ENCODE assay signal across 18 mouse cellular contexts in the genomic region with DNA sequence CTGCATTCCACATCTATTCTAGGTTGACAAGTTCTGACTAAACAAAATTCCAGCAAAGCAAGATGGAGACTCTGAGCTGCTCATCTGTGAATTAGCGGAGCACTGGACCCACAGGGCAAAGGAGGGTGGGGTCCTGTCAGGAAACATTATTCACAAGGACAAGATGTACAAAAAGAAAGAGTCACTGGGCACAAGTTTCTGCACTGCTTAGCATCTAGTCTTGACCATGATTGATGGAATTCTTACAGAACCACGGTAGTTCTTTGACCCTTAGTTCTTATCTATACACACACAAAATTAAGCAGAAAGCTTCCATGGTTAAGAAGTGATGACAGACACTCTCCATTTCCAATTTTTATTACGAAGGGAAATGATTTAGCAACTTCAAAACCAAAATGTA.
"Had no signal": no experiment of that assay in that cellular context is flagged by ENCODE, and none has a peak within 500 bp of the region (broad histone marks: within the 10 kb centered on the region; RNA-seq: fewer than 3 reads in every experiment).

No protein-coding gene starts in this region.

- H3K27me3 ChIP-seq: heart, embryonic 12.5 days; hindbrain, embryonic 12.5 days; intestine, embryonic 15.5 days; limb, embryonic 13.5 days; limb, embryonic 15.5 days had no signal

- H3K36me3 ChIP-seq: heart, embryonic 12.5 days; hindbrain, embryonic 10.5 days; hindbrain, embryonic 12.5 days; intestine, embryonic 15.5 days; limb, embryonic 13.5 days; limb, embryonic 15.5 days had no signal

- H3K4me3 ChIP-seq: heart, adult 2 months; heart, embryonic 12.5 days; hindbrain, embryonic 10.5 days; hindbrain, embryonic 12.5 days; intestine, embryonic 15.5 days; layer of hippocampus, adult 2 months; left cerebral cortex, adult 2 months; limb, embryonic 13.5 days; limb, embryonic 15.5 days had no signal

- H3K4me1 ChIP-seq: hindbrain, embryonic 12.5 days; intestine, embryonic 15.5 days had no signal

- DNase-seq: gastrocnemius, postnatal 14 days; gastrocnemius, postnatal 36 days; kidney, postnatal 10 days; kidney, postnatal 25 days; kidney, postnatal 4 days had no signal

- H3K4me2 ChIP-seq: heart, embryonic 12.5 days; hindbrain, embryonic 12.5 days; hindbrain, embryonic 14.5 days; intestine, embryonic 15.5 days; limb, embryonic 13.5 days; limb, embryonic 15.5 days had no signal

- H3K9me3 ChIP-seq: heart, embryonic 12.5 days; hindbrain, embryonic 10.5 days; hindbrain, embryonic 12.5 days; intestine, embryonic 15.5 days; limb, embryonic 13.5 days; limb, embryonic 15.5 days had no signal

- ATAC-seq: hindbrain, embryonic 16.5 days; inflammation-experienced regulatory T-cells, adult 6 months; intestine, embryonic 15.5 days; intestine, postnatal 0 days had no signal

- H3K9ac ChIP-seq: heart, embryonic 12.5 days; hindbrain, embryonic 12.5 days; hindbrain, embryonic 14.5 days; intestine, embryonic 15.5 days; limb, embryonic 13.5 days; limb, embryonic 15.5 days had no signal

- H3K27ac ChIP-seq: heart, adult 2 months; hindbrain, embryonic 10.5 days; hindbrain, embryonic 12.5 days; hindbrain, embryonic 14.5 days; intestine, embryonic 15.5 days; layer of hippocampus, adult 2 months; left cerebral cortex, adult 2 months; limb, embryonic 13.5 days; limb, embryonic 15.5 days had no signal
